Mouse (Mus musculus) lung, embryonic 16.5 days (tissue): ENCODE results near the gene Gm14151. TPM values are rescaled to one million over a fixed set of nuclear protein-coding genes. Genes with fewer than 3 reads are reported as not detected.

Experiments used
- polyA plus RNA-seq: library from polyadenylated mRNA; unstranded; fragments of >200 nt; fragmentation: Nextera tagmentation; extraction: Ambion mirVana; gene quantifications from 2 replicates; pipeline ENCODE4 v1.2.1, GENCODE M21; 2015

Gene Gm14151
- polyA plus RNA-seq, 1 experiment from 2014 or later: not detected

Other genes with a start within 250 kb of the Gm14151 start
- 53.4 and 56.4 TPM in 2 replicates for gene Abhd12, start 187.6 kb downstream of the Gm14151 start, polyA plus RNA-seq
- 34.8 and 34.9 TPM in 2 replicates for gene Gins1, start 186.9 kb downstream of the Gm14151 start, polyA plus RNA-seq
- 8.7 and 9.7 TPM in 2 replicates for gene Ninl, start 53.0 kb downstream of the Gm14151 start, polyA plus RNA-seq
- gene Nanp, start 53.0 kb downstream of the Gm14151 start, polyA plus RNA-seq: 46.4 and 48.9 TPM in 2 replicates
- not detected in 2 replicates for gene Gm14147, start 5.9 kb upstream of the Gm14151 start, polyA plus RNA-seq